Mouse (Mus musculus) frontal cortex, adult 2 months (tissue): ENCODE measurements around the gene Thsd4. TPM values are rescaled to one million over a fixed set of nuclear protein-coding genes. Genes with fewer than 3 reads are reported as not detected.
"Not testable (repeated sequence)": the region's sequence is repeated elsewhere in the genome, so short reads cannot be mapped to it uniquely, and the experiment has no call there.

Experiments
- DNase-seq, 2 experiments: peaks; one replicate each; pipeline ENCODE4 v3.0.0; 2022; ENCODE audit warnings: low spot score in 1 of 2; ENCODE audit errors: extremely low spot score in 1 of 2
- polyA plus RNA-seq: library from polyadenylated mRNA; depleted of rRNA; stranded (reverse); fragments of >200 nt; gene quantifications from 2 replicates; pipeline ENCODE4 v1.2.3, GENCODE M21; 2012

The Thsd4 gene
- polyA plus RNA-seq, 1 experiment, result 4.7 TPM

GRCm38 (mm10) chr9:60025919-60026318 lies 495.9 kb downstream of the Thsd4 start:
- DNase-seq, result no peak

GRCm38 (mm10) chr9:60024971-60025370 lies 496.9 kb downstream of the Thsd4 start:
- DNase-seq, result no peak

GRCm38 (mm10) chr9:60024545-60024944 lies 497.3 kb downstream of the Thsd4 start:
- no peak for DNase-seq

- DNase-seq, result no peak
Observed at GRCm38 (mm10) chr9:60022331-60022730, 499.5 kb downstream of the Thsd4 start.

DNA sequence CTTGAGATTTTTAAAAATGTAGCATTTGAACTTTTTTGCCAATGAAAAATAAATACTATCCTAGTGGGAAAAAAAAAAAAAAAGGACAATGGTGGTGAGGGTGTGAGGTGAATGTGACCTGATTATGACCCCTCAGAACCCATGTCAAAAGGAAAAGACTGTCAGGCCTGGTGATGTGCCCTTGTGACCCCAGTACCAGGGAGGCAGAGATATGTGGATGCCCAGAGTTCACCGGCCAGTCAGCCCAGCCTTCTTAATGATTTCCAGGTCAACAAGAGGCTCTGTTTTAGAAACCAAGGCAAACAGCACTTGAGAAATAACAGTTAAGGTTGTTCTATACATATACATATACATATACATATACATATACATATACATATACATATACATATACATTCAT lies 501.4 kb downstream of the Thsd4 start:
- no peak for DNase-seq

GRCm38 (mm10) chr9:60010285-60010684 lies 511.6 kb downstream of the Thsd4 start:
- no peak for DNase-seq

DNA sequence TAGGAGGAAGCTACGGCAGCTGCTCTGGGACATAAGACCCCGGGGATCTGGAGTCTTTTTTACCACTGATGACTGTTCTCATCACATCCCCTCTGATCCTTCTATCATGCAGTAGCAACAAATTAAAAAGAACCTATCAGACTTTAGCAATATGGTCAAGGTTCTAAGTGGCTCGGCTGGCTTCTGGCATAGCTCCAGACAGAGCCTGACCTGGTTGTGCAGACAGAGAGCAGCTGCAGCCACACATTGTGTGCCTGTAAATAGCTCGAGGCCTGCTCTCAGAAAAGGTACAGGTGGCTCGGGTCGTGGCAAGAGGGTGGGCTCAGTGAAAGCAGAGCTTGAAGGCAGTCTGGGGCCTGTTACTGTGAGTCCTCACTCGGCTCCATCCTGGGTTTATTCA lies 512.9 kb downstream of the Thsd4 start:
- no peak for DNase-seq

GRCm38 (mm10) chr9:60002323-60002722 lies 519.5 kb downstream of the Thsd4 start:
- no peak for DNase-seq

DNA sequence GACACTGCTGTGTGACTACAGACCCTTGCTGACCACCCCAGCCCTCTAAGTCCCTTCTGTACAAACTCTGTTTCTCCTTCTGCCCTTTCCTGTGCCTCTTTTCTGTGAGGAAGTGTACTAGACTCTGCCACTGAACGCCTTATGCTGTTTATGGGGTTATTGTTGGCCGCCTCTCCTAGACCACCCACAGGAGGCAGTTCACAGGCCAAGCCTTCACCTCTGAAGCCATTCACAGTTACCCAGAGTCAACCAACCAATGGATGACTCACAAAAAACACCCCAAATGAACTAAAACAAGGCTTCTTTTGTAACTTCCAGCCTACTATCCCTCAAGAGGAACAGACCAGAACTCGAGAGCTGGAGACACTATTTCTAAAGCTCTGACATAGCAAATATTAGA lies 520.4 kb downstream of the Thsd4 start:
- no peak for DNase-seq

- peak in 1 of 2 experiments; percentile 24 for DNase-seq
Observed at GRCm38 (mm10) chr9:59997725-59998124, 524.1 kb downstream of the Thsd4 start.

DNA sequence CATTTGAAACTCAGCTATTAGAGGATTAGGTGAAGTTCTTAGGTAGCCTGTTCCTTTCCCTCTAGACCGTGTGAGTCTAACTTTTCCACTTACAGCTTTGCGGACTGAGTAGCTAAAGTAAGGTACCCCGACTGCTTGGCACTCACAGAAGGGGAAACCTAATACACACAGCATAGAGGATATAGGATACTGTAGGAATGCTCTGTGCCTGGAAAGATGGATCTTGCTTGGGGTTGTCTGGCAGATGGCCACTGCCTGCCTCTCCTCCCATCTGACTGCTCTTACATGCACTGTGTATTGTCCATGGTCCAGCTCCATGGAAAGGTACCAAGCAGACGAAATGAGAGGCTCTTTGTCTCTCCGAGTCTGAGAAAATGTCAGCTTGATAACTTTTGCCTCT lies 530.4 kb downstream of the Thsd4 start:
- DNase-seq, result no peak

DNA sequence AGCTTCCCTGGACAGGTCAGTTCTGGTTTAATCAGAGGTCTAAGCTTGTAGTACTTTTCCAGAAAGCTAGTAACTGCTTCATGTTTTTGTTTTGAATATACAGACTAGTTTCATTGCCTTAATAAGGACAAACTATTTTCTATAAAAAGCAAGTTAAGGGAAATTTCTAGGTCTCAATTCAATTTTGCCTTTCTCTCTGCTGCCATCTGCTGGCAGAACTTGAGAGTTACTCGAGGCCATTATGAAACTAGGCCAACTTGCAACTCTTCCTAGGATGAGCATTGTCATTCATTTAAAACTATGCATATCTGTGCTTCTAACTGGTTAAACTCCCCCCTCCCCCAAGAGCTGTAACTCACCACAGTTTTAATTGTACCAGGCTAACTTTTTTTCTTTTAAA lies 532.0 kb downstream of the Thsd4 start:
- DNase-seq, result peak; percentile 44 to 89

DNA sequence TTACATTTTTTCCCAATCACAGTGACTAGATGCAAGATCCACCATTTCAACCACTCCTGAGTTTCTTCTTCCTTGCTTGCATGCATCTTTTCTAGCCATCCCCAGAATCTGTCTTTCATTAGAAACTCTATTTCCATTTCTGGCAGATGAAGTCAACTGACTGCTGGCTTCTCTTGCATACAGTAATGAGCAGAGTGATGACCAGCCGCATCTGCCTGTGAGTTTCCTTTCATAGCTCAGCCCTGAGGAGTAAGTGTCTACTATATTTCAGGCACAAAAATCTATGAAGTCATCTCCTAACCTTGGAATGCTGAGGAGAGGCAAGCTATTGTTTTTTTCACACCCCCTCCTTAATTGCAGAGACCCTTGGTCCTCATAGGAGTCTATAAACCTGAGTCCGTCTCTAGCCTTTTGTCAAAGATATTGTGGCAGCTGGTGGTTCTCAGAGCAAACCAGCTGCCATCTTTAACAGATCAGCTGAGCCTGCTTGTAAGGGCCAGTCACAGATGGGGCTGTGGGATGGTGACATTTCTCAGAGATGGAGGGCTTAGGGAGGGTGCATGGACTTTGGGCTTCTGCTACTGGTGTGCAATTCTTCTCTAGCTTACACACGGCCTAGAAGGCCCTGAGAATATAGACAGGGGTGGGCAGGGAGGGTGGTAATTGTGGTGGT lies 535.8 kb downstream of the Thsd4 start:
- DNase-seq, result peak; percentile 19 to 45

- DNase-seq, result no peak
Observed at GRCm38 (mm10) chr9:59981116-59981515, 540.7 kb downstream of the Thsd4 start.

- DNase-seq, result no peak
Observed at GRCm38 (mm10) chr9:59971263-59971662, 550.6 kb downstream of the Thsd4 start.

DNA sequence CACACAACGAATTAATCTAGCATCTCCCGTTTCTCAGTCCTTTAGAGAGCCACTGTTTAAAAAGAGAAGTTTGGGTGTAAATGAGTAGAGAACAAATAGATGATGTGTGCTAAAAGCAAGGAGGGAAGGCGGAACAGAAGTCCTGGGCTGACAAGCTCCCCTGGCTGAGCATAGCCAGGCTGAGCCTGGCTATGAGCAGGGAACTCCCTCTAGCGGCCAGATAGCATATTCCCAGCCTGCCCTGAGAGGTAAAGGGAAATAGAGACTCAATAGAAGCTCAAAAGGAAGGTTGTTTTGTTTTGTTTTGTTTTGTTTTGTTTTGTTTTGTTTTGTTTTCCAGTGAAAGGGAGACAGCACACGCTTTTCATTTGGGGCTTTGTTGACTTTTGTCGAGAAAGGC lies 552.5 kb downstream of the Thsd4 start:
- DNase-seq, result peak in 1 of 2 experiments; percentile 88

GRCm38 (mm10) chr9:59965046-59965445 lies 556.8 kb downstream of the Thsd4 start:
- DNase-seq, result no peak

GRCm38 (mm10) chr9:59964367-59964766 lies 557.5 kb downstream of the Thsd4 start:
- peak; percentile 55 to 64 for DNase-seq

GRCm38 (mm10) chr9:59961201-59961955 lies 560.5 kb downstream of the Thsd4 start:
- no peak for DNase-seq

DNA sequence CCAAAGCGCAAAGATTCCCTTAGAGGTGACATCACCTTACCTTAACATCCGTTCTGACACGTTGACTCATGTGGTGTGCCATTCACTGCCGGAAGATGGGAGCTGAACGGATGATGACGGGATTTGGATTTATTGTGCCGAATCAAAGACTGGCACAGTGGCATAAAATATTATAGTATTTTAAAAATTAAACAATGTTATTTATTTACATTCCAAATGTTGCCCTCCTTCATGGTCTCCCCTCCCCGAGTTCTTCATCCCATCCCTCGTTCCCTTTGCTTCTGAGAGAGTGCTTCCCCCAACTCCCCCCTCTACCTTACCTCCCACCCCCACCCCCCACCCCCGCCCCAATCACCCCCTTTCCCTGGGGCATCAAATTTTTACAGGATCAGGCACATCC lies 561.3 kb downstream of the Thsd4 start, which contains the start of gene Nr2e3:
Gene Nr2e3, minus strand, starts transcription at position 101 of the 400 bp plus-strand sequence.
- no peak for DNase-seq

- DNase-seq, result peak; percentile 29 to 88
Observed at GRCm38 (mm10) chr9:59959276-59959675, 562.6 kb downstream of the Thsd4 start.

GRCm38 (mm10) chr9:59958115-59958514 lies 563.7 kb downstream of the Thsd4 start:
- DNase-seq, result not testable (repeated sequence)
